Mouse (Mus musculus) small intestine, adult 2 months (tissue): ENCODE data around the gene Rph3al.

Experiments
- CTCF ChIP-seq: fragments of 200-500 bp; IDR thresholded peaks from 2 replicates; pipeline ENCODE4 v1.5.1; 2012; ENCODE audit warnings: low read depth, mild to moderate bottlenecking, control low read depth, inconsistent platforms, low read length, moderate library complexity, mixed read lengths; ENCODE audit not compliant: insufficient replicate concordance, insufficient read length; ENCODE audit errors: extremely low read depth
- POLR2A ChIP-seq: fragments of 200-500 bp; IDR thresholded peaks from 2 replicates; pipeline ENCODE4 v1.6.1; 2012; ENCODE audit warnings: low read depth, mild to moderate bottlenecking, control low read depth, inconsistent platforms, low read length, moderate library complexity

DNA sequence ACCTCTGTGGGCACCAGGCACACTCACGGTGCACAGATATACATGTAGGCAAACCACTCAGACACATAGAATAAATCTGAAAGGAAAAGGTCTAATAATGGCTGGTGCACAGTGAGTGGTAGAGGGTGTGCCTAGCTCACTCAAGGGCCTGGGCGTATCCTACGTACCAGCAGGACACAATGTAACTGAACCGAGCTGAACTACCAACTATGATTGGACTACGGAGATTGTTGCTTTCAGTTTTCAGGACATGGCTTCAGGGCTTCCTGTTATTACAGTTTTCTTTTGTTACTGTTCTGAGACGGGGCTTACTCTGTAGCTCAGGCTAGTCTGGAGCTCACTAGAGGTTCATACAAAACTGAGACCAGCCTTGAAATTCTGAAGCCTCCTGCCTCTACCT is 88.7 kb downstream of the Rph3al start:
- TF ChIP-seq POLR2A (no peak), CTCF (no peak)
